Mouse (Mus musculus) liver, embryonic 16.5 days (tissue): ENCODE data around the gene Macrod2. TPM values are rescaled to one million over a fixed set of nuclear protein-coding genes. Genes with fewer than 3 reads are reported as not detected.

Experiments
- ATAC-seq: fragments of 200-750 bp; cut with Nextera tagmentation; 2 replicates; pipeline ENCODE4 v1.8.0; 2017; ENCODE audit warnings: low read depth, mild to moderate bottlenecking, moderate number of reproducible peaks, moderate library complexity
- H3K27ac ChIP-seq: fragments of 300-500 bp; sonication (generic); 2 replicates; pipeline ENCODE4 v1.5.1; 2014; ENCODE audit warnings: mild to moderate bottlenecking, low read length
- H3K27me3 ChIP-seq: fragments of 300-500 bp; sonication (generic); 2 replicates; pipeline ENCODE4 v1.6.1; 2014; ENCODE audit warnings: low read depth, low read length, mixed read lengths; ENCODE audit not compliant: control insufficient read depth, insufficient read depth
- H3K36me3 ChIP-seq: fragments of 300-500 bp; sonication (generic); 2 replicates; pipeline ENCODE4 v1.6.1; 2014; ENCODE audit warnings: mild to moderate bottlenecking; ENCODE audit not compliant: control insufficient read depth, insufficient read depth
- H3K4me1 ChIP-seq: fragments of 300-500 bp; sonication (generic); 2 replicates; pipeline ENCODE4 v1.6.1; 2014; ENCODE audit warnings: low read depth, low read length, mixed read lengths; ENCODE audit not compliant: control insufficient read depth
- H3K4me2 ChIP-seq: fragments of 300-500 bp; sonication (generic); 2 replicates; pipeline ENCODE4 v1.6.1; 2014; ENCODE audit warnings: low read depth, low read length, mixed read lengths
- H3K4me3 ChIP-seq: fragments of 300-500 bp; sonication (generic); 2 replicates; pipeline ENCODE4 v1.5.1; 2014; ENCODE audit warnings: low read depth, mild to moderate bottlenecking, low read length
- H3K9ac ChIP-seq: fragments of 300-500 bp; sonication (generic); 2 replicates; pipeline ENCODE4 v1.6.1; 2014; ENCODE audit warnings: low read depth, low read length
- H3K9me3 ChIP-seq: fragments of 300-500 bp; sonication (generic); replicated peaks from 2 replicates; pipeline ENCODE4 v1.6.1; 2016; ENCODE audit warnings: low read length; ENCODE audit not compliant: control insufficient read depth
- WGBS: fragments of 180-500 bp; shearing (Covaris S2); extraction: QIAGEN DNeasy Blood & Tissue Kit; methylation state at CpG from one replicate; pipeline ENCODE4 v1.1.7; 2014; ENCODE audit not compliant: insufficient replicate concordance; 5-methylcytosine and 5-hydroxymethylcytosine counted together
- polyA plus RNA-seq: library from polyadenylated mRNA; unstranded; fragments of >200 nt; fragmentation: Nextera tagmentation; extraction: Ambion mirVana; gene quantifications from 2 replicates; pipeline ENCODE4 v1.2.1, GENCODE M21; 2015

Gene Macrod2
- polyA plus RNA-seq, 1 experiment from 2014 or later = 5.5 TPM

DNA sequence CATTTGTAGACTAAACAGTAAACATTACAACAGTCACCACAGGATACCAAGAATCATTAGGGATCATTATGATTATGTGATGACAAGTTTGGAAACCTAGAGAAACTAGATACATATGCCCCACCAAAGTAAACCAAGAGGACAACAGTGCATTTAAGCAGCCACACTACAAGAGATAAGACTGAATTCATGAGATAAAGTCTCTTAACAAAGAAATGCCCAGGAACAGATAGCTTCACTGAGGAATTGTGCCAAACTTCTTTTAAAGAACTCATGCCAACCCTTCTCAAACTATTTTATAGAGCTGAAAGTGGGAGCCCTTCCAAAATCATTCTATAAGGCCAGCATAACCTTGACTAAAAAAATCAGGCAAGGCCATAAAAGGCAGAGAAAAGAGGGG is 2015.0 kb downstream of the Macrod2 start:
- H3K36me3 ChIP-seq = no peaks in the 10 kb centered on the region
- no peaks in the 10 kb centered on the region for H3K4me1 ChIP-seq
- H3K27me3 ChIP-seq = no peaks in the 10 kb centered on the region
- H3K9me3 ChIP-seq = no peaks in the 10 kb centered on the region
- no peak overlapping the region for H3K4me2 ChIP-seq
- H3K4me3 ChIP-seq = no peak overlapping the region
- no peak overlapping the region for H3K9ac ChIP-seq
- ATAC-seq = no peak
- no peak overlapping the region for H3K27ac ChIP-seq

DNA sequence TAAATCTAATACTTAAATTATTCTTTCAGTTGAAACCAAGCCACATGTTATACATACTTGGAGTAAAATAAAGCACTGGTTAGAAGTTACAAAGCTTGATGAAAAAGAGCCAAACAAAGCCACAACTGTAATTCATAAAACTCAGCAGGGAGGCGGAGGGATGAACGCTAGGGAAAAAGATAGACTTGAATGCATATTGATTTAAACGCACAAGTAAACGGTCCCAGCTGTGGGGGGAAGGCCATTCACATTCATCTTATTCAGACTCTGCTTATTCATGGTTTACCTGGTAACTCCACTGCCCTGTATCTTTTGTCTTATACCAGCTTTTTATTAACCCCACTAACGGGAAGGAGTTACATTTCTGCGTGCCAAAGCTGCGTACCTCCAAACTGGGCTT is 2038.0 kb downstream of the Macrod2 start:
- no peak overlapping the region for H3K4me3 ChIP-seq
- H3K4me1 ChIP-seq = no peaks in the 10 kb centered on the region
- no peak overlapping the region for H3K9ac ChIP-seq
- no peak for ATAC-seq
- 66% methylated on average over 7 of the region's 7 CpGs for WGBS
- H3K27ac ChIP-seq = no peak overlapping the region
- no peaks in the 10 kb centered on the region for H3K36me3 ChIP-seq
- H3K9me3 ChIP-seq = no peaks in the 10 kb centered on the region
- H3K4me2 ChIP-seq = no peak overlapping the region
- H3K27me3 ChIP-seq = no peaks in the 10 kb centered on the region

DNA sequence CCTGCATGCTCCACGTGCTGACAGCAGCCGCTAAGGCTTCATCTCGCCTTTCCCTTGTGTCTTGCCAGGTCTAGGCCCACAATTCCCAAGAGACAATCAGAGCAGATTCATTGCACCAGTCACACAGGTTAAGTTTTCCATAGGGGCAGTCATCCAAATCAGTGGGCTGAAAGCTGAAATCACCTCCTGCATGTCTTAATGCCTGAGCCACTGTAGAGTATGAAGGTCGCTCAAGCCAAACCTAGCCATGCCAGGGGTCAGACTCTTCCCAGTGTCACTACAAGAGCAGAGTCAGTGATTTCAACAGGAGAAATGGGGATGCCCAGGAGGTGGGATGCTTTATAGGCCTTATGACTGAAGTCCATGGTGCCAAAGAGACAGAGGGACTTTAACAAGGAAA is 2039.6 kb downstream of the Macrod2 start:
- no peak overlapping the region for H3K4me2 ChIP-seq
- no peak overlapping the region for H3K4me3 ChIP-seq
- H3K27me3 ChIP-seq = no peaks in the 10 kb centered on the region
- no peaks in the 10 kb centered on the region for H3K4me1 ChIP-seq
- no peak overlapping the region for H3K9ac ChIP-seq
- WGBS = 64% methylated on average over 4 of the region's 4 CpGs
- no peaks in the 10 kb centered on the region for H3K9me3 ChIP-seq
- H3K27ac ChIP-seq = no peak overlapping the region
- ATAC-seq = no peak
- no peaks in the 10 kb centered on the region for H3K36me3 ChIP-seq

DNA sequence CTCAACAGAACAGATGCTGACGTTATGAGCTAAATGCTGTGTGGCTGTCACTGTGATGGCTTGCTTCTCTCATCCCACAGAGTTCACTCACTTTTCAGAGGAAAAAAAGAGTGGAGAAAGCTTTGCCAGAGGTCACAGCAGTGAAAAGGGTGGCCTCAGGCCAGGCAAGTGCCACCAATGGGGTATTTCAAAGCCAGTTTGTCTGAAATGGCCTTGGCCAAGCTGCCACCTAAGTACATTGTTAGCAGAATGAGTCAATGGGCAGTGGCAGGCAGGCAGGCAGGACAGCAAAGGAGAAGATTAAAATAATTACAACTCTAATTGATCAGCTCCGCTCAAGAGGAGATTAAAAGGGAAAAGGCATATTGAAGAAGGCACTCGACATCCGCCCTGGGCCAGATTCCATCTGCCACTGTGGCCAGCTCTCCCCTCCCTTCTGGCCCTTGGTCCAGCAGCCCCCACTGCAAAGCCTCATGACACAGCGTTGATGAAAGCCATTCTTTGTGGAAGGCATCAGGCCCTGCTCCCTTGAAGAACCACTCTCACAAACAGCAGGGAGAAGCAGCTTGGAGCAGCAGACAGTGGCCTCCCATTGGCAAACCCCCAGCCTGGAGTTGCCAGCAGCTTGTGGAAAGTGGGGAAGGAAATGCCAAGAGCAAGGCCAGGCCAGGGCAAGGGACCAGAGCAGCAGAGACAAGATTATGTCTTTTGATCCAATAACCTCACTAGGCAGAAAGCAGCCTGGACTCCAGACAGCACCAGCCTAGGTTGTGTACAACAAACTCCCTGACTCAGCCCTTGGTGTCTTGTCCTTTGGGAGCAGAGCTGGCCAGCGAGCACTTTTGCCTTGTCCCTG is 2042.7 kb downstream of the Macrod2 start:
- H3K4me2 ChIP-seq = no peak overlapping the region
- H3K4me1 ChIP-seq = no peaks in the 10 kb centered on the region
- no peaks in the 10 kb centered on the region for H3K36me3 ChIP-seq
- H3K27me3 ChIP-seq = no peaks in the 10 kb centered on the region
- no peak overlapping the region for H3K4me3 ChIP-seq
- ATAC-seq = no peak
- 53% methylated on average over 6 of the region's 6 CpGs for WGBS
- no peaks in the 10 kb centered on the region for H3K9me3 ChIP-seq
- no peak overlapping the region for H3K9ac ChIP-seq
- no peak overlapping the region for H3K27ac ChIP-seq

Other genes with a start within 250 kb of the Macrod2 start
- gene Gm17374, start 243.3 kb upstream of the Macrod2 start, polyA plus RNA-seq = not detected in 2 replicates
- gene Esf1, start 224.7 kb upstream of the Macrod2 start, polyA plus RNA-seq = 7.5 and 8.9 TPM in 2 replicates
- gene Ndufaf5, start 224.7 kb upstream of the Macrod2 start, polyA plus RNA-seq = 5.9 and 6.6 TPM in 2 replicates
- not detected in 2 replicates for gene Sel1l2, start 5.6 kb upstream of the Macrod2 start, polyA plus RNA-seq